Mouse (Mus musculus) megakaryocyte progenitor cell, adult 5-6 weeks (primary cell): ENCODE results near the gene Axl. TPM values are rescaled to one million over a fixed set of nuclear protein-coding genes. Genes with fewer than 3 reads are reported as not detected.
"Not testable (repeated sequence)": the region's sequence is repeated elsewhere in the genome, so short reads cannot be mapped to it uniquely, and the experiment has no call there.

Experiments
- ATAC-seq: replicated peaks from 2 replicates; pipeline ENCODE4 v1.8.0; 2016; ENCODE audit warnings: mild to moderate bottlenecking, moderate TSS enrichment, inconsistent platforms; ENCODE audit not compliant: poor library complexity
- total RNA-seq, 2 experiments: library from RNA; stranded (forward) in 1 of 2; stranded (reverse) in 1 of 2; fragments of 157-497, 149-512 nt in 1 of 2; fragments of 200-1000 nt in 1 of 2; gene quantifications; 2 replicates each; pipeline versions ENCODE4 v1.2.3 to v1.2.4; 2015 to 2017

Axl gene
- total RNA-seq, 2 experiments from 2014 or later, result 1.5 to 2.3 TPM

- ATAC-seq, result no peak
These were observed 6.3 kb upstream of the Axl start for GRCm38 (mm10) chr7:25794775-25795174.

DNA sequence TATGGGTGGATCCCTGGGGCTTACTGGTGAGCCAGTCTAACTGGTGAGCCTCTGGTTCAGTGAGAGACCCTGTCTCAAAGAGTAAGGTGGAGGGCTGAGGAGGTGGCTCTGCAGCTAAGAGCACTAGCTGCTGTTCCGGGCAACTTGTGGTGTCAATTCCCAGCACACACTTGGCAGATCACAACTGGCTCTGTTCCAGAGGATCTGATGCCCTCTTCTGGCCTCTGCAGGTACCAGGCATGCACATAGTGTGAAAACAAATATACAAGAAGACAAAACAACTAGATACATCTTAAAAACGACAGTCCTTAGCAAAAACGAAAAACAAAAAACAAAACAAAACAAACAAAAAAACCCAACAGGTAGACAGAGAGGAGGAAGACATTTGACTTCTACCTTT, 5.2 kb upstream of the Axl start:
- 0 out of 2 replicates have a peak, but pooled peaks have one; percentile 20 for ATAC-seq

- ATAC-seq, result not testable (repeated sequence)
These were observed 4.5 kb upstream of the Axl start for GRCm38 (mm10) chr7:25792966-25793365.

DNA sequence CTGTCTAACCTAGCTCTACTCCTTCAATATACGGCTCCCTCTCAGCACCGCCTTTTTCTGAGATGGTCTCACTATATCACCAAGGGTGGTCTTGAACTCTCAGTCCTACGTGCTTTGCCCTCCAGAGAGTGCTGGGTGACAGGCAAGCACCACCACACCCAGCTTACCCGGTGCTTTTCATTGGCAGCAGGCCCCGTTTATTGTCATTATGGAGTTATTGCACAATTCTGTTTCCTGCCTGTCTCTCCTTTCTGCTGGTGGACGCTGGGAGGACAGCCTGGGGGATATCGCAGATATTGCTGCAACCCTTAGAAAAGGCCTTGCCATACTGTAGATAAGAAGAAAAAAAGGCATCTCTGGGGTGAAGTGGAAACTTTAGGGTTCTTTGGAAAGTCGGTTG, 2.1 kb upstream of the Axl start:
- peak; percentile 83 for ATAC-seq

- ATAC-seq, result no peak
These were observed 580 bp upstream of the Axl start for GRCm38 (mm10) chr7:25789129-25789440.

DNA sequence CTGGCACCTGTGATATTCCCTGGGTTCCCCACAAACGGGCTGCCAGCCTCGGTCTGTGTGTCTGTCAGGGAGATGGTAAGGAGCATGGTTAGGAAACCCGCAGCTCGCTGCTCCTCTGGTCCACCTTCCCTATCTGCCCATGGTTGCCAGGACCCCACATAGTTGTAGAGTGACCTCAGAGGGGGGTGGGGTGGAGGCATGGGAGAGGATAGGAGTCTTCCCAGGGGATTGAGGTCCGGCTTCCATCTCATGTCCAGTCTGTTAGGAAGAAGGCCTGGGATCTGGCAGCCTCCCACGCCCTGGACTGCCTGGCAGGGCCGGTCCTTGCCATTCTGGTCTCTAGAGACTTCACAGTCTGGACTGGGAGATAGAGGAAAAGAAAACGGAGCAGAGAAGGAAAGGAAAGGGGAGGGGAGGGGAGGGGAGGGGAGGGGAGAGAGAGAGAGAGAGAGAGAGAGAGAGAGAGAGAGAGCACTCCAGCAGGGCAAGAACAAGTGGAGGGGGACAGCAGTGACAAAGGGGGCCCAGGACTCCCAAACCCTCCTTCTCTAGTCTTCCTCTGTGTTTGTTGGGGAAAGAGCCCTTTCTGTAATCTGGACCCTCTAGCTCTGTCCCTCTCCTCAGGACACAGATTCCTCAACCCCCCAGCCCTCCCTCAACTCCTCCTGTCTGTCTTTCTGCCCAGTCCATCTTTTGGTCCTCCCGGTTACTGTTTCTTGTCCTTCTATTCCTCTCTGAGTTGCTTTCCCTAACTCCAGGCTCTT, 867 bp downstream of the Axl start:
- no peak for ATAC-seq

GRCm38 (mm10) chr7:25786974-25787373, 1.5 kb downstream of the Axl start:
- ATAC-seq, result no peak

- no peak for ATAC-seq
These were observed 2.8 kb downstream of the Axl start for GRCm38 (mm10) chr7:25785752-25786151.

- no peak for ATAC-seq
These were observed 3.7 kb downstream of the Axl start for GRCm38 (mm10) chr7:25784808-25785207.

DNA sequence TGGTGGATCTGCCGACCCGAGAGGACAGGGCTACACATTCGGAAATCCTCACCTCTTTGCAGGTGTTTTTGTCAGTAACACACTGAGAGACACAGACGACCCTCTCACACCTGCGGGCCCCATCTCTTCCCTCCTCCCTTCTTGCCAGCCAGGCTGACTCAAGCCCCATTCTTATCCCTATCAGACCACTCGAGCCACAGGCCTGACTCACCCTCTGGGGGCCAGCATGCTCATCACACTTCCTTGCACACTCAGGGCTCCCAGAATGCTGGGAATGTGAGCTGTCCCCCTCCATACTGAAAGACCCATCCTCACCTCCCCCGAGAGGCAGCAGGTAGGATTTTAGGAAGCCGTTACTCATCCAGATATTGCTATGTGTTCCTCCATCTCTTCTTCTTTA, 4.8 kb downstream of the Axl start:
- no peak for ATAC-seq

DNA sequence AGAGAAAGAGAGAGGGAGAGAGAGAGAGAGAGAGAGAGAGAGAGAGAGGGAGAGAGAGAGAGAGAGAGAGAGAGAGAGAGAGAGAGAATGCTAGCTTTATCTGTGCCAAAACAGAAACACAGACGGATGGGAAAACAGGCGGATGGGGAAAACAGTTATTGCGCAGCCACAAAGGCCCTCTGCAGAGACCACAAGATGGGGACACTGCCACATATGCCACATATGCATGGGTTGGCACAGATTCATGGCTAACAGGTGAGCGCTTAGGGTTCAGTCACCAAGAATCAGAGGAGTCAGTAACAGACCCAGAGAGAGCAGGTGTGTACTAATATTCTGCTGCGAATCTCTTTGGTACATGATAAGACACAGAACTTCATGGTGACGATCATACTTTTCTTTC, 5.8 kb downstream of the Axl start:
- peak; percentile 67 for ATAC-seq

- ATAC-seq, result peak; percentile 12; the same call in 1 of the 2 replicates
These were observed 6.4 kb downstream of the Axl start for GRCm38 (mm10) chr7:25781937-25782610.

DNA sequence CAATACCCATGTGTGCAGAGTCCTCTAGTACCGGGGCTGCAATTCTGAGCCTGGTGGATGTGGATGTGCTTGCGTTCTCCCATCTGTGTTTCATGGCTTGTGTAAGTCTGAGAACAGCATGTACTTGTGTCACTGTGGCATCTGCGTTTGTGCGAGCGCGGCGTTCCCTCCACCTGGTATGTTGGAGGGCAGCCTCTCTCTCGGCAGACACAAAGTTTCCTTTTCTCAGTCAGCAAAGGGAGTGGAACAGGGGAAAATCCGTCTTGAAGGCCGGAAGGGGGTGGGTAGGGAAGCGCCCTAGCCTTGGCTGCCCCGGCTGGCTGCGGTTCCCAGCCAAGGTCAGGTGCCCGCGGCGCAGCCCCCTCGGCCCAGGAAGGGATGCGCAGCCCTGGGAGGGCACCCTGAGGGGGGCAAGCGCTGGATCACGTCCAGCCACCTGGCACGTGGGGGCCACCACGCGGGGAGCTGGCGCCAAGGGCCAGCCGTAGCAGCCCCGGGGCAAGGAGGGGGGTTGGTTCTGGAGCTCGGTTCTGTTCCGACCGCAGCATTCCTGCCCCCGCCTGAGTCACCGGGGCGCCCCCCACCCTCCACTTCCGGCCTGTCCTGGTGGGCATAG, 7.1 kb downstream of the Axl start:
- 0 out of 2 replicates have a peak, but pooled peaks have one; percentile 10 for ATAC-seq

- ATAC-seq, result no peak
These were observed 7.8 kb downstream of the Axl start for GRCm38 (mm10) chr7:25780753-25781152.

DNA sequence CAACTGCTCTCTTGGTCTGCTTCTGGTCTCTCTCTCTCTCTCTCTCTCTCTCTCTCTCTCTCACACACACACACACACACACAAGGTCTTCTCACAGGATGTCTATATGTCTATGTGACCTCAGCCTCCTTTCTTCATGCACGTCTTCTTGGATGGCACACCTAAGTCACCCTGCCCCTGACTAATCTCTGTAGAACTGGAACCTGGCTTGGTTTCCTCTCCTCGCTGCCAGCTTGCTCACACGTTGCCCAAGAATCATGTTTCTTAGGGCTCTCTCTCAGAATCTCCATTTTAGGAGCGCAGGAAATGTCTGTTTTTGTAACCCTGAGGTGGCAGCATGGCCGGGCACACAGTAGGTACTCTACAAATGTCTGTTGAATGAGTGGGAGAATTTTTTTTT, 8.5 kb downstream of the Axl start:
- ATAC-seq, result no peak

DNA sequence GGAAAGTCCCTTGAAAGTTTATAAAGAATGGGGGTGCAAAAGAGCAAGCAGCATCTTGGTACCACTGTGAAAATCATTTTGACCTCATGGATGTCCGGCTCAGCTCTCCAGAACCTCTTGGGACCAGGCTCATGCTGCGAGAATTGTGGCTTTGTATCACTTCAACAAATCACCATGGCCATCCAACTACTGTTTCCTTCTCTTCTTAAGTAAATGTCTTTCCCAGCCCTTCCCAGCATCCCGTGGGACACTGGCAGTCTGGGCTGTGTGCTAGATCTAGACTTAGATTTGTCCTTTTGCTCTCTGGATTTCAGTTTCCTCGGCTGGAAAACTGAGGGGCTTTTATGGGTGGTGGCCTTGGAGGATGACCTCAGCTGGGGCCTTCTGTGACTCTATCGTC, 20.3 kb downstream of the Axl start:
- ATAC-seq, result no peak

DNA sequence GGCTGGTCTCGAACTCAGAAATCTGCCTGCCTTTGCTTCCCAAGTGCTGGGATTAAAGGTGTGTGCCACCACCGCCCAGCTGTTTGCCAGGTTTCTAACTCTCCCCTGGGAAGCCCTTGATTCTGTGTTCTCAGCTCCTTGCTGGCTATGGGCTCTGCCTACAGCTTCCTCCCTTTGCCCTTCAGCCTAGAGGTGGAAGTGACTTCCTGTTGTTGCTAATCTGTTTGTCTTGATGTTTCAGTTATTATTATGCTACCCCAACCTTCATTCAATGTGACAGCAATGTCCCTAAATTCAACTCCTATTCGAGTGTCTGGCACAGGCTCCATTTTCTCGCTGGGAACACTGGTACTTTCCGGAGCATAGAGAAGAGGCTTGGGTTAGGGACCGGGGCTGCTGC, 22.4 kb downstream of the Axl start:
- no peak for ATAC-seq

- no peak for ATAC-seq
These were observed 24.3 kb downstream of the Axl start for GRCm38 (mm10) chr7:25764221-25764620.

GRCm38 (mm10) chr7:25763678-25764077, 24.8 kb downstream of the Axl start:
- no peak for ATAC-seq

DNA sequence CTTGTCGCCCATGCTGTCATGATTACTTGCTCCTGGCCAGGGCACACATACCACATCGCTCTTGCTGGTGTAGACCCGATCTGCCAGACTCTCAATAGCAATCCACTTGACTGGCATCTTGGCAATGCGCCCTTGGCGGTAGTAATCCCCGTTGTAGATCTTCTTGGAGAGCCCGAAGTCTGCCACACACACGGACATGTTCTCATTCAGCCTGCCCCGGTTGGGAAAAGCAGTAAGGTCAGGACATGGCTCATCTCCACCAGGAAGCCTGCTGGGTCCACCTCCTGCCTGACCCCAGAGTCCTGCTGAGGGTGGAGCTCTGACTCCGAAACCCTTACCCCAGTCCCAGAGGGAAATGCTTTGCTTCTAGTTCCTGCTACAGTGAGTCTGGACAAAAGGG, 27.2 kb downstream of the Axl start:
- no peak for ATAC-seq

DNA sequence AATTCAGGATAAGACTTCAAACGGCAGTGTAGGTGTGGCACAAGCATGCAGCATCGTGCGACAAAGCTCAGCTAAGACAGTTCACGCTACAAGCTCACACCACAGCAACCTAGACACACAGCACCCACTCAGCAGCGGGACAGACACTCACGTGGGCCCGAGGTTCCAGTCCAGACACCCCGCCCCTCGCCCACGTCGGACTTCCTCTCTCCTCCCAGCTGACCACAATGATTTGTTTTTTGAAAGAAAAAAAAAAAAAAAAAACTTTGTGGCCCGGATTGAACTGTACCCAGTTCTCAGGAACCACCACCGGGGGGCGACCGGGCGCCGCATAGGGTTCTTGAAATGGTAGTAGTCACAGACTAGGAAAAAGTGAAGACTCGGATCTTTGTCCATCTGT, 32.5 kb downstream of the Axl start:
- peak; percentile 66 for ATAC-seq

- ATAC-seq, result peak; percentile 34
These were observed 33.1 kb downstream of the Axl start for GRCm38 (mm10) chr7:25755468-25755833.
